Mouse (Mus musculus) gonadal fat pad, adult 2 months (tissue): ENCODE results near the gene Ccni. TPM values are rescaled to one million over a fixed set of nuclear protein-coding genes. Genes with fewer than 3 reads are reported as not detected.

Experiments used
- DNase-seq: peaks from one replicate; pipeline ENCODE4 v3.0.0-alpha.2; 2012; ENCODE audit warnings: low read depth
- polyA plus RNA-seq: library from polyadenylated mRNA; depleted of rRNA; stranded (reverse); fragments of >200 nt; gene quantifications from 2 replicates; pipeline ENCODE4 v1.2.3, GENCODE M21; 2012; rRNA removed

The Ccni gene
- polyA plus RNA-seq, 1 experiment, result 131 TPM

DNA sequence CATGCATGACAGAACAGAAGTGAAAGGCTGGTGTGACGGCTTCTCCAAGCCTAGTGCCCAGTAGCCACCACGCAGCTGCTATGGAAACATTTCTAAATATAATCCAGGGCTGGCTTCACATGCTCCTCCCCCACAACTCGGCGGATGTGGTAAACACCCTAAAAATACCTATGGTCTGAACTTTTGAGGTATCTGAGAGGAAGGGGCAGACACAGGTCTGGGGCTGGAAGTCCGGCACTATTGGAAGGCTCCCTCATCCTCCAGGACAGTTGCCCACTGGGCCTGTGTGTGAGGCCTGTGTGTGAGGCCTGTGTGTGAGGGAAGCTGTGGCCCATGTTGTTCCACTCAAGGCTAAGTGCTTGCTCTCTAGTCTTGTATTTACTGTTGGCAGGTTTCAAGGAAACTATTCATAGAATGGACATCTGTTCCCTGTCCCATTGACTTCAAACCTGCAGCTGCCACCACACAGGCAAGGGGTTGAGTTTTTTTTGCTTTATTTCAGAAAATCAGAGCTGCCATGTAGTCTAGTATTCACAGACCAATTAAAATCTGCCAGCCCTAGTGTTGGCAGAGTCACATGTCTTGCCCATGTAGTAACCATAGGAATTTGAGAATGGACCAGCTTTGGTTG lies 69.2 kb downstream of the Ccni start:
- no peak for DNase-seq

DNA sequence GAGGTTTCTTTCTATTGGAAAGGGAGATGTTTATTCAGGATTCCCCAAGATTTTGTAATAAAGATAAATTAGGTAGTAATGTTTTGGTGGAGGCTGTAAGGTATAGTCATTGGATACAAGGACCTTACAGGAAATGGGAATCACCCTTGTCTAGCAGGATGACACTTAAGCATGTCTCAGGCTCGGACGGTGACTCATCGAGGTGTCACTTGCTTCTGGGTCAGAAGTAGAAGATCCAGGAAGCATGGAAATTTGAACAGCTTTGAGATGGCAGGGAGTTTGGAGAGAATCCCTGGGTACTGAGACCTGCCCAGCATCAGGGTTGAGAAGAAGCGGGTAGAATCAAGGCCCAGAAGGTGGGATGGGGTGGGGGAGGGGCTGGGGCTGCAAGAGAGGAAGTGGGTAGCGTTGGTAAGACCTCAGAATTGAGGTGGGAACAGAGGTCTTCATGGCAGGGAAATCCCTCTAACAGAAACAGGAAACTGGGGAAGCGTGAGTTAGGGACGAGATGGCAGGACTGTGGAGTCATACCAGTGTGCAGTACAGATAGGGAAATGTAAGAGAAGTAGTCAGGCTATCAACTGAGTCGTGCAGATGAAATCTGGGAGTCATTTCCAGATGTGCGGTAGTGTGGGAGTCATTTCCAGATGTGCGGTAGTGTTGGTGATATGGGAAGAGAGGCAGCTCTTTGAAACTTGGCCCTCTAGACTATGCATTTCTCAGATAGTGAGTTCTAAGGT lies 70.8 kb downstream of the Ccni start:
- no peak for DNase-seq

GRCm38 (mm10) chr5:93133445-93134244 lies 72.7 kb downstream of the Ccni start:
- no peak for DNase-seq

Other genes starting within 250 kb of the Ccni start
- 0.75 and 0.80 TPM in 2 replicates for gene Sowahb, start 161.5 kb downstream of the Ccni start, polyA plus RNA-seq
- gene Sept11, start 113.1 kb downstream of the Ccni start, polyA plus RNA-seq, result 18.1 and 18.4 TPM in 2 replicates
- 0.26 and 1.0 TPM in 2 replicates for gene 2010109A12Rik, start within 50 bp of the Ccni start, polyA plus RNA-seq
- 20.9 and 24.9 TPM in 2 replicates for gene Ccng2, start 60.8 kb upstream of the Ccni start, polyA plus RNA-seq